Mouse (Mus musculus): ENCODE measurements around the gene Snx29. TPM values are rescaled to one million over a fixed set of nuclear protein-coding genes. Genes with fewer than 3 reads are reported as not detected.
A peak's percentile ranks its signal among the peaks of the same experiment; 100 is the strongest.

The Snx29 gene
- total RNA-seq, 2 experiments from 2014 or later = 25.0 to 31.5 TPM

GRCm38 (mm10) chr16:11659111-11659720, 336.5 kb downstream of the Snx29 start:
- no peak for DNase-seq (ENCODE audit: extremely low spot score in 1 of 2, low spot score in 1 of 2)

GRCm38 (mm10) chr16:11664896-11665705, 342.4 kb downstream of the Snx29 start:
- no peak for DNase-seq (ENCODE audit: extremely low spot score in 1 of 2, low spot score in 1 of 2)

GRCm38 (mm10) chr16:11665869-11666268, 343.2 kb downstream of the Snx29 start:
- no peak for DNase-seq (ENCODE audit: extremely low spot score in 1 of 2, low spot score in 1 of 2)

GRCm38 (mm10) chr16:11668375-11668774, 345.7 kb downstream of the Snx29 start:
- DNase-seq (ENCODE audit: extremely low spot score in 1 of 2, low spot score in 1 of 2) = no peak

GRCm38 (mm10) chr16:11668878-11669277, 346.2 kb downstream of the Snx29 start:
- no peak for DNase-seq (ENCODE audit: extremely low spot score in 1 of 2, low spot score in 1 of 2)

- DNase-seq (ENCODE audit: extremely low spot score in 1 of 2, low spot score in 1 of 2) = no peak
These were observed 347.7 kb downstream of the Snx29 start for GRCm38 (mm10) chr16:11670251-11670970.

- DNase-seq (ENCODE audit: extremely low spot score in 1 of 2, low spot score in 1 of 2) = no peak
These were observed 348.2 kb downstream of the Snx29 start for GRCm38 (mm10) chr16:11670971-11671310.

GRCm38 (mm10) chr16:11676006-11676405, 353.3 kb downstream of the Snx29 start:
- DNase-seq (ENCODE audit: extremely low spot score in 1 of 2, low spot score in 1 of 2) = no peak

- no peak for DNase-seq (ENCODE audit: extremely low spot score in 1 of 2, low spot score in 1 of 2)
These were observed 362.6 kb downstream of the Snx29 start for GRCm38 (mm10) chr16:11685264-11685663.

- no peak for DNase-seq (ENCODE audit: extremely low spot score in 1 of 2, low spot score in 1 of 2)
These were observed 363.1 kb downstream of the Snx29 start for GRCm38 (mm10) chr16:11685735-11686340.

GRCm38 (mm10) chr16:11687836-11688235, 365.1 kb downstream of the Snx29 start:
- no peak for DNase-seq (ENCODE audit: extremely low spot score in 1 of 2, low spot score in 1 of 2)

GRCm38 (mm10) chr16:11688281-11689005, 365.7 kb downstream of the Snx29 start:
- no peak for DNase-seq (ENCODE audit: extremely low spot score in 1 of 2, low spot score in 1 of 2)

- no peak for DNase-seq (ENCODE audit: extremely low spot score in 1 of 2, low spot score in 1 of 2)
These were observed 367.4 kb downstream of the Snx29 start for GRCm38 (mm10) chr16:11690097-11690496.

- no peak for DNase-seq (ENCODE audit: extremely low spot score in 1 of 2, low spot score in 1 of 2)
These were observed 368.0 kb downstream of the Snx29 start for GRCm38 (mm10) chr16:11690756-11691155.

- DNase-seq (ENCODE audit: extremely low spot score in 1 of 2, low spot score in 1 of 2) = no peak
These were observed 368.9 kb downstream of the Snx29 start for GRCm38 (mm10) chr16:11691487-11692200.

- DNase-seq (ENCODE audit: extremely low spot score in 1 of 2, low spot score in 1 of 2) = no peak
These were observed 370.0 kb downstream of the Snx29 start for GRCm38 (mm10) chr16:11692744-11693143.

- no peak for DNase-seq (ENCODE audit: extremely low spot score in 1 of 2, low spot score in 1 of 2)
These were observed 371.7 kb downstream of the Snx29 start for GRCm38 (mm10) chr16:11694386-11694785.

- no peak for DNase-seq (ENCODE audit: extremely low spot score in 1 of 2, low spot score in 1 of 2)
These were observed 374.1 kb downstream of the Snx29 start for GRCm38 (mm10) chr16:11696767-11697166.

- DNase-seq (ENCODE audit: extremely low spot score in 1 of 2, low spot score in 1 of 2) = peak in 1 of 2 experiments; percentile 31
These were observed 375.1 kb downstream of the Snx29 start for GRCm38 (mm10) chr16:11697710-11698357.
